Mouse (Mus musculus): Measurements from ENCODE around the gene Olfr1160. TPM values are rescaled to one million over a fixed set of nuclear protein-coding genes. Genes with fewer than 3 reads are reported as not detected.

Gene Olfr1160
- not detected in 2 replicates for polyA plus RNA-seq (2012; rRNA removed; ENCODE audit: low replicate concordance)

GRCm38 (mm10) chr2:88007515-88008318 is at the start of gene Olfr1160:
Gene Olfr1160 (minus strand): TSS chr2:88008268.

GRCm38 (mm10) chr2:88051029-88051428 is 43.0 kb upstream of the Olfr1160 start, which contains the start of gene Olfr1162:
Gene Olfr1162 (minus strand): TSS chr2:88051129.

GRCm38 (mm10) chr2:88037599-88037998 is 29.5 kb upstream of the Olfr1160 start, which contains the start of gene Olfr73:
Gene Olfr73 (minus strand): TSS chr2:88037699.

GRCm38 (mm10) chr2:88022474-88022873 is 14.4 kb upstream of the Olfr1160 start, which contains the start of gene Olfr1161:
Gene Olfr1161 (plus strand): TSS chr2:88022774.

GRCm38 (mm10) chr2:87989813-87990212 is 18.3 kb downstream of the Olfr1160 start, which contains the start of gene Olfr1158:
Gene Olfr1158 (plus strand): TSS chr2:87990113.

GRCm38 (mm10) chr2:87974563-87974962 is 33.5 kb downstream of the Olfr1160 start, which contains the start of gene Olfr74:
Gene Olfr74 (minus strand): TSS chr2:87974663.

GRCm38 (mm10) chr2:87968199-87968598 is 39.9 kb downstream of the Olfr1160 start, which contains the start of gene Olfr1157:
Gene Olfr1157 (minus strand): TSS chr2:87968299.

GRCm38 (mm10) chr2:87953000-87953399 is 55.1 kb downstream of the Olfr1160 start, which contains the start of gene Olfr1156:
Gene Olfr1156 (minus strand): TSS chr2:87953100.

Other genes with a start within 250 kb of the Olfr1160 start
- not detected in 2 replicates for gene Olfr152, start 228.8 kb downstream of the Olfr1160 start, polyA plus RNA-seq (2012; rRNA removed; ENCODE audit: low replicate concordance)
- not detected in 2 replicates for gene Olfr1143, start 207.7 kb downstream of the Olfr1160 start, polyA plus RNA-seq (2012; rRNA removed; ENCODE audit: low replicate concordance)
- not detected in 2 replicates for gene Olfr1145, start 198.4 kb downstream of the Olfr1160 start, polyA plus RNA-seq (2012; rRNA removed; ENCODE audit: low replicate concordance)
- gene Olfr1148, start 177.7 kb downstream of the Olfr1160 start, polyA plus RNA-seq (2012; rRNA removed; ENCODE audit: low replicate concordance) = not detected in 2 replicates
- not detected in 2 replicates for gene Olfr1150-ps1, start 164.3 kb downstream of the Olfr1160 start, polyA plus RNA-seq (2012; rRNA removed; ENCODE audit: low replicate concordance)
- gene Olfr1151, start 152.4 kb downstream of the Olfr1160 start, polyA plus RNA-seq (2012; rRNA removed; ENCODE audit: low replicate concordance) = not detected in 2 replicates
- gene Olfr1152, start 141.8 kb downstream of the Olfr1160 start, polyA plus RNA-seq (2012; rRNA removed; ENCODE audit: low replicate concordance) = not detected in 2 replicates
- gene Olfr1153, start 113.3 kb downstream of the Olfr1160 start, polyA plus RNA-seq (2012; rRNA removed; ENCODE audit: low replicate concordance) = not detected in 2 replicates
- not detected in 2 replicates for gene Olfr1154, start 103.1 kb downstream of the Olfr1160 start, polyA plus RNA-seq (2012; rRNA removed; ENCODE audit: low replicate concordance)
- not detected in 2 replicates for gene Olfr1155, start 63.1 kb downstream of the Olfr1160 start, polyA plus RNA-seq (2012; rRNA removed; ENCODE audit: low replicate concordance)
- gene Olfr1156, start 55.2 kb downstream of the Olfr1160 start, polyA plus RNA-seq (2012; rRNA removed; ENCODE audit: low replicate concordance) = not detected in 2 replicates
- not detected in 2 replicates for gene Olfr1157, start 40.0 kb downstream of the Olfr1160 start, polyA plus RNA-seq (2012; rRNA removed; ENCODE audit: low replicate concordance)
- not detected in 2 replicates for gene Olfr74, start 33.6 kb downstream of the Olfr1160 start, polyA plus RNA-seq (2012; rRNA removed; ENCODE audit: low replicate concordance)
- not detected in 2 replicates for gene Olfr1158, start 18.2 kb downstream of the Olfr1160 start, polyA plus RNA-seq (2012; rRNA removed; ENCODE audit: low replicate concordance)
- not detected in 2 replicates for gene Olfr1161, start 14.5 kb upstream of the Olfr1160 start, polyA plus RNA-seq (2012; rRNA removed; ENCODE audit: low replicate concordance)
- gene Olfr73, start 29.4 kb upstream of the Olfr1160 start, polyA plus RNA-seq (2012; rRNA removed; ENCODE audit: low replicate concordance) = not detected in 2 replicates
- gene Olfr1162, start 42.9 kb upstream of the Olfr1160 start, polyA plus RNA-seq (2012; rRNA removed; ENCODE audit: low replicate concordance) = not detected in 2 replicates
- gene Olfr1163, start 63.6 kb upstream of the Olfr1160 start, polyA plus RNA-seq (2012; rRNA removed; ENCODE audit: low replicate concordance) = not detected in 2 replicates
- gene Olfr1164, start 85.7 kb upstream of the Olfr1160 start, polyA plus RNA-seq (2012; rRNA removed; ENCODE audit: low replicate concordance) = not detected in 2 replicates
- not detected in 2 replicates for gene Olfr1166, start 120.0 kb upstream of the Olfr1160 start, polyA plus RNA-seq (2012; rRNA removed; ENCODE audit: low replicate concordance)
- not detected in 2 replicates for gene Olfr1167, start 146.9 kb upstream of the Olfr1160 start, polyA plus RNA-seq (2012; rRNA removed; ENCODE audit: low replicate concordance)
- not detected in 2 replicates for gene Olfr1168, start 173.6 kb upstream of the Olfr1160 start, polyA plus RNA-seq (2012; rRNA removed; ENCODE audit: low replicate concordance)
- not detected in 2 replicates for gene Olfr1170, start 220.1 kb upstream of the Olfr1160 start, polyA plus RNA-seq (2012; rRNA removed; ENCODE audit: low replicate concordance)

All from duodenum, adult 2 months (tissue).